Mouse (Mus musculus): ENCODE measurements at regions not wholly inside any gene's neighbourhood (a gene's known extent, or its start where the extent isn't known, plus 50 kb on each side); places are given as distances from the start of the nearest gene placed in this dataset.
A peak's percentile ranks its signal among the peaks of the same experiment; 100 is the strongest.

GRCm38 (mm10) chr2:50554031-50554430 lies 257.4 kb upstream of the Mmadhc start:
- no peak for ATAC-seq
- Histone ChIP-seq H3K4me2 (replicated peaks) (no peak overlapping the region), H3K4me1 (replicated peaks) (no peaks in the 10 kb centered on the region), H3K27me3 (replicated peaks) (no peaks in the 10 kb centered on the region), H3K4me3 (replicated peaks) (no peak overlapping the region), H3K9ac (no peak overlapping the region), H3K27ac (no peak overlapping the region), H3K36me3 (no peaks in the 10 kb centered on the region), H3K9me3 (no peaks in the 10 kb centered on the region)

DNA sequence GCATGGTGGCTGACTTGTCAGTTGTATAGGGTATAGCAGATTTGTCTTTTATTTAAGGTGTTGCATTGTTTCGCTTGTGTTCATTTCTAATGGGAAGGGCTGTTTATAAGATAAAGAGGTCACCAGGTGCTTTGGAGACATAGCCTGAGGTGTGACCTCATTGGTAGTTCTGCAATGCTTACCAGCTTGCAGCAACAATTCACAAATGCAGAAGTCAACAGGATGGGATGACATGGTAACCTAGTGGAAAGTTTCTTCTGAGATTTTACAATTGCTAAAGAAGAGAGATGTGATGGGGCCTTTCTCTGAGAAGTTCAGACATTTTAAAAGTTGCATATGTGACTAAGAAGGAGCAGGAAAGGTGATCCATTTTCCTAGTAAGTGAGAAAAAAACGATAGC lies 255.8 kb upstream of the Mmadhc start:
- no peak for ATAC-seq
- H3K9ac ChIP-seq: no peak overlapping the region
- no peak overlapping the region for H3K27ac ChIP-seq
- 82% methylated on average over 2 of the region's 2 CpGs for WGBS
- no peaks in the 10 kb centered on the region for H3K27me3 ChIP-seq (replicated peaks)
- H3K9me3 ChIP-seq: no peaks in the 10 kb centered on the region
- H3K36me3 ChIP-seq: no peaks in the 10 kb centered on the region
- H3K4me3 ChIP-seq (replicated peaks): no peak overlapping the region
- no peaks in the 10 kb centered on the region for H3K4me1 ChIP-seq (replicated peaks)
- H3K4me2 ChIP-seq (replicated peaks): no peak overlapping the region

GRCm38 (mm10) chr2:50549871-50550270 lies 253.3 kb upstream of the Mmadhc start:
- ATAC-seq: no peak
- Histone ChIP-seq H3K4me3 (replicated peaks) (no peak overlapping the region), H3K4me1 (replicated peaks) (no peaks in the 10 kb centered on the region), H3K36me3 (no peaks in the 10 kb centered on the region), H3K9ac (no peak overlapping the region), H3K9me3 (no peaks in the 10 kb centered on the region), H3K27ac (no peak overlapping the region), H3K27me3 (replicated peaks) (no peaks in the 10 kb centered on the region), H3K4me2 (replicated peaks) (no peak overlapping the region)
- WGBS: 76% methylated on average over 8 of the region's 8 CpGs

- no peak for ATAC-seq
These were observed 243.3 kb upstream of the Mmadhc start for GRCm38 (mm10) chr2:50539741-50540441.

GRCm38 (mm10) chr2:50538068-50538467 lies 241.5 kb upstream of the Mmadhc start:
- ATAC-seq: no peak
- Histone ChIP-seq H3K9ac (no peak overlapping the region), H3K36me3 (no peaks in the 10 kb centered on the region), H3K27ac (no peak overlapping the region), H3K9me3 (no peaks in the 10 kb centered on the region), H3K4me1 (replicated peaks) (no peaks in the 10 kb centered on the region), H3K4me2 (replicated peaks) (no peak overlapping the region), H3K4me3 (replicated peaks) (no peak overlapping the region), H3K27me3 (replicated peaks) (no peaks in the 10 kb centered on the region)
- 65% methylated on average over 5 of the region's 5 CpGs for WGBS

More at GRCm38 (mm10) chr2:50539741-50540441, 243.3 kb upstream of the Mmadhc start:
- WGBS: 77% methylated on average over 2 of the region's 2 CpGs
- Histone ChIP-seq H3K4me3 (replicated peaks) (no peak overlapping the region), H3K27me3 (replicated peaks) (no peaks in the 10 kb centered on the region), H3K27ac (no peak overlapping the region), H3K9me3 (no peaks in the 10 kb centered on the region), H3K9ac (no peak overlapping the region), H3K4me1 (replicated peaks) (no peaks in the 10 kb centered on the region), H3K36me3 (no peaks in the 10 kb centered on the region), H3K4me2 (replicated peaks) (no peak overlapping the region)

DNA sequence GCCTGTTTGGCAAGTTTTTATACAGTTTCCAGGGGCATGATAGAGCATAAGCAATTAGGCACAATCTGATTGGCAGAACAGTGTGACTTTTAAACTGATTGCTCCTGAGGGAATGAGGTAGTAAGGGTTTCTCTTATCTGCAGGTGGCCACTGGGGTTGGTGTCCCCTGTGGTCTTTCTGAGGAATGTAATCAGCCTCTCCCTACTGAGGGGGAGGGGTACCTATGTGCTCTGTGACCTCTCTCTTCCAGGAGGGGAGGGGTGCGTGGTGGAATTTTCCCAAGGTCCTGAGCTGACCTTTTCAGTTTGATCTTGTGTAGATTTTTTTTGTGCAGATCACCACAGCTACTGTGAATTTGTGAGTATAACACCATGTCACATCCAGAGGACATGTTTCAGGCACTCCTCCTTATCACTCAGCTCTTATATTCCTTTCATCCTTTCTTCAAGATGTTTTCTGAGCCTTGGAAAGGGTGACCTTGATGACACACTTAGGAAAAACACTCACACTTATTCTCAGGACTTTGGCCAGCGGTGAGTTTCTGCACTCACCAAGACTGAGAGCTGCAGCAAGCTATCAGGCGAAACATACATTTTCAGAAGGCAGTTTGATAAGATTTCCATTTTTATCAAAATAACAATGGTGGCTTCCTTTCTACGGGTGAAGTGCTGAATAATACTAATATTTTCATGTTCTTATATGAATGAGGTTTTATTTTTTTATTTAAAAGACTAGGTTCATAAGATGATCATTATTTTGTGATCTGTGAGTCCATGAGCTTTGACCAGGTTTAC lies 238.7 kb upstream of the Mmadhc start:
- ATAC-seq: no peak
- no peaks in the 10 kb centered on the region for H3K4me1 ChIP-seq (replicated peaks)
- no peaks in the 10 kb centered on the region for H3K9me3 ChIP-seq
- no peaks in the 10 kb centered on the region for H3K36me3 ChIP-seq
- no peak overlapping the region for H3K9ac ChIP-seq
- no peaks in the 10 kb centered on the region for H3K27me3 ChIP-seq (replicated peaks)
- no peak overlapping the region for H3K4me2 ChIP-seq (replicated peaks)
- H3K4me3 ChIP-seq (replicated peaks): no peak overlapping the region
- H3K27ac ChIP-seq: no peak overlapping the region
- WGBS: 88% methylated on average over 4 of the region's 4 CpGs

DNA sequence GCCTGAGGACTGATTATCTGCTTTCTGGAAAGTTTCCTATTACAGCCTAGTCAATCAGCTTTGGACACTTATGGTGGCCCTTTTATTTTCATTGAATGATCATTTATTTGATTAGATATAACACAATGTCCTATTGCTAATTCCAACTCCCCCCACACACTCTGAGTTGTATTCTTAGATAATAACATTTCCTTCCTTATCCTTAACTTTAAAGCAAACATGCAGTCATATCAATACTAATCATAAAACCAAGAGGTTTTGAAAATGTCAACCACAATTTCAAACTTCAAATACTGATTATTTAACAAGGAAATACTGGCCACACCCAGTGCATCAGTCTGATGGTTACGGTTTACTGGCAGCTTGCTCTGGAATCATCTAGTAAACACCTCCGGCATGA lies 237.1 kb upstream of the Mmadhc start:
- ATAC-seq: no peak
- Histone ChIP-seq H3K4me2 (replicated peaks) (no peak overlapping the region), H3K9ac (no peak overlapping the region), H3K27ac (no peak overlapping the region), H3K36me3 (no peaks in the 10 kb centered on the region), H3K9me3 (no peaks in the 10 kb centered on the region), H3K27me3 (replicated peaks) (no peaks in the 10 kb centered on the region), H3K4me1 (replicated peaks) (no peaks in the 10 kb centered on the region), H3K4me3 (replicated peaks) (no peak overlapping the region)
- WGBS: 83% methylated on average over 2 of the region's 2 CpGs

- no peaks in the 10 kb centered on the region for H3K9me3 ChIP-seq
- no peak for ATAC-seq
- no peaks in the 10 kb centered on the region for H3K4me1 ChIP-seq (replicated peaks)
- H3K27ac ChIP-seq: no peak overlapping the region
- H3K4me2 ChIP-seq (replicated peaks): no peak overlapping the region
- H3K36me3 ChIP-seq: no peaks in the 10 kb centered on the region
- H3K4me3 ChIP-seq (replicated peaks): no peak overlapping the region
- H3K27me3 ChIP-seq (replicated peaks): no peaks in the 10 kb centered on the region
- H3K9ac ChIP-seq: no peak overlapping the region
These were observed 230.8 kb upstream of the Mmadhc start for GRCm38 (mm10) chr2:50527425-50527824.

DNA sequence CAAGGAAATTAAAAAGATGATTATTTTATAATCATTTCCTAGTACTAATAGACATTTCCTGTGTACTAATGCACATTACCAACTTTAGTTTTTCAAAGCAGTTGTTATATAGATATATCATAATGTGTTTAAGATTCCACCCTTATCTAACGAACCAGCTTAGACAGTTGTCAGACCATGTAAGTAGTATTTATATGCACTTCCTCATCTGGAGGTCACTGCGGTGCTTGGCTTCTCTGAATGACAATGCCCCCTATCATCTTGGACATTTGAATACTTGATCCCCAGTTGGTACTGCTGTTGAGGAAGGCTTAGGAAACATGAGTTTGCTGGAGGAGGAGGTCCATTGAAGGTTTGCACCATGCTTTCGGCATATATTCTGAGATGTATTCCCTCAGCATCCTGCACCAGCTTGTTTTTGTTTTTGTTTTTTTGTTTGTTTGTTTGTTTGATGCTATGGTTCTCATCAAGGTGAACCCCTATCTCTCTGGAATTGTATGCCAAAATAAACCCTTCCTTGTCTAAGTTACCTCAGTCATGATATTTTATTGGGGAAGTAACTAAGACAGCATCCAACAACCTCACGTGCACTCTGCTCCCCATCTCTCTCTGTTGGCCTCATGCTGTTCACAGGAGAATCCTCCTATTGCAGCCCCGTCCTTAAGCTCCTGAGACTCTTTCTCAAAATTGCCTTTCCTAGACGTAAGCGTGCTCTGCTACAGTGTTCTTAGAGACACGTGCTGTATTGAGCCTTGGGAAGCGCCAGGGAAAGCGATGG lies 228.4 kb upstream of the Mmadhc start:
- 0 out of 2 replicates have a peak, but pooled peaks cover 2% of the 10 kb centered on the region for H3K4me1 ChIP-seq (replicated peaks)
- H3K4me2 ChIP-seq (replicated peaks): no peak overlapping the region
- no peak overlapping the region for H3K27ac ChIP-seq
- 91% methylated on average over 10 of the region's 10 CpGs for WGBS
- H3K4me3 ChIP-seq (replicated peaks): no peak overlapping the region
- no peaks in the 10 kb centered on the region for H3K27me3 ChIP-seq (replicated peaks)
- H3K9me3 ChIP-seq: no peaks in the 10 kb centered on the region
- no peaks in the 10 kb centered on the region for H3K36me3 ChIP-seq
- ATAC-seq: no peak
- no peak overlapping the region for H3K9ac ChIP-seq

GRCm38 (mm10) chr2:50520169-50520568 lies 223.6 kb upstream of the Mmadhc start:
- Histone ChIP-seq H3K9me3 (no peaks in the 10 kb centered on the region), H3K9ac (no peak overlapping the region), H3K27ac (no peak overlapping the region), H3K4me2 (replicated peaks) (0 out of 2 replicates have a peak overlapping the region, but pooled peaks have one; percentile 18), H3K36me3 (no peaks in the 10 kb centered on the region), H3K4me1 (replicated peaks) (0 out of 2 replicates have a peak, but pooled peaks cover 2% of the 10 kb centered on the region), H3K27me3 (replicated peaks) (no peaks in the 10 kb centered on the region), H3K4me3 (replicated peaks) (no peak overlapping the region)
- 35% methylated on average over 8 of the region's 8 CpGs for WGBS
- ATAC-seq: no peak

DNA sequence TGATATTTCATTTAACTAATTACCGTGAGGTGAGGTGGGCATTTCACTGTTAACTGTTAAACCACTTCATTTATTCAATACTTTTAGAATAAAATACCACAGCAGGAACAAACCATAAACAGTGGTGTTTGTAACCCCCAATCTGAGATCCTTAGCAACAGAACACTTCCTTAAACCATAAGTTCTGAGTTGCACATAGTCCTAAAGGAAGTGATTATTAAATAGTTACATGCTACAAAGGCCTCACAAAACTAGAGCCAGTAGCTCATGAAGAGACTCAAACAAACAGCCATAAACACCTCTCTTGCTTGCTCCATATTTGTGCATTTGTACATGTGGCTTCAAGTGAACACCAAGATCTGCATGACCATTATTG lies 222.5 kb upstream of the Mmadhc start:
- Histone ChIP-seq H3K4me3 (replicated peaks) (no peak overlapping the region), H3K4me1 (replicated peaks) (0 out of 2 replicates have a peak, but pooled peaks cover 2% of the 10 kb centered on the region), H3K9me3 (no peaks in the 10 kb centered on the region), H3K4me2 (replicated peaks) (no peak overlapping the region), H3K36me3 (no peaks in the 10 kb centered on the region), H3K27me3 (replicated peaks) (no peaks in the 10 kb centered on the region), H3K9ac (no peak overlapping the region), H3K27ac (no peak overlapping the region)
- no peak for ATAC-seq
- 77% methylated on average over 1 of the region's 1 CpGs for WGBS

DNA sequence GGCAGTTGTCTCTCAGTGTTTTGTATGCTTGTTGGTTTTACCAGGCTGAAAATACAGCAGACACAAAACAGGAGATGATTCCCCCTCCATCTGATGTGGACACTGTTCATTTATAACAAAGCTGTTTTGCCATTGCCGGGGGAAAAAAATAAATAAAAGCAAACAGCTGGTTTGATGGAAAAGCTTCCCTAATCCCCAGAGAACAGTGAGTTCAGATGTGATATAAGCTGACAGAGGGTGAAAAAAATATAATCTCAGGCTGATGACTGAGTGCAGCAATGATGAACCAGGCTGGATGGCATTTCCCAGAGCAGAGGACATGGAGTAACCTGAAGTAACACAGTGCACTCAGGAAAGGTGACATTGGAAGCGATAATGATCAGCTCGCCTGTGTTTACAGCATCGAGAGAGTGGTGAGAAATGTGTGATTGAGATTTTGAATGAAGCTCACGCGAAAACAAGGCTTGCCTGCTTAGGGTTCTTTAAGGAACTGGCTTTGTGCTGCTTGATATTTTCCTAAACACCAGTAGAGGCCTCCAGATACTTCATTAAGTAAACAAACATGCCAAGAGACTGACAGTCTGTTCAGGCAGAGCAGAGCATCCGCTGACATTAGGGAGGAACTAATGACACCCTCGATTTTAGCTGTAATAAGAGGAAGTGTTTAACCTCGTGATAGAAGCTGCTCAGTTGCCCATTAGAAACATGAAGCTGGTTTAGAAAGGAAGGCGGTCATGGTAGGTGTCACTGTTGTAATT lies 221.9 kb upstream of the Mmadhc start:
- H3K9ac ChIP-seq: no peak overlapping the region
- H3K36me3 ChIP-seq: no peaks in the 10 kb centered on the region
- 41% methylated on average over 10 of the region's 10 CpGs for WGBS
- H3K4me1 ChIP-seq (replicated peaks): 0 out of 2 replicates have a peak, but pooled peaks cover 2% of the 10 kb centered on the region
- H3K27me3 ChIP-seq (replicated peaks): no peaks in the 10 kb centered on the region
- ATAC-seq: no peak
- no peak overlapping the region for H3K4me2 ChIP-seq (replicated peaks)
- H3K4me3 ChIP-seq (replicated peaks): no peak overlapping the region
- no peak overlapping the region for H3K27ac ChIP-seq
- H3K9me3 ChIP-seq: no peaks in the 10 kb centered on the region
